18 mouse cellular contexts compared by ENCODE assay signal in the genomic region with DNA sequence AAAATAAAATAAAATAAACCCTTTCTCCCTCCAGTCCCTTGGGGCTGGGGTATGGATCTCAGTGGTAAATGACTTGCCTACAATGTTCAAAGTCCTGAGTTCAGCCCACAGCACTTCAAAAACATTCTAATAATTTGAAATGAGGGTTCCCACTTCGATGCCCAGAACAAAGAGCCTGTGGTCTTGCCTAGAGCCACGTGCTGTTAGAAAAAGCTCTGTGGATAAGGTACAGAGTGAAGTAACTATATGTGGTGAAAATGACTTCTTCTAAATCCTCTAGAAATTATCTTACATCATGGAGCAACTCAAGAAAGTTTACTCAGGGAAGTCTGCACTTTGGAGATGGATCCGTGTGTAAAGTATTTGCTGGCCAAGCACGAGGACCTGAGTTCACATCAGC. TPM values are rescaled to one million over a fixed set of nuclear protein-coding genes. Genes with fewer than 3 reads are reported as not detected.
DNase-seq lines count a peak whose midpoint lies in the region; ATAC-seq lines count a peak whose summit lies in the region.
"Had no signal": no experiment of that assay in that cellular context is flagged by ENCODE, and none has a peak within 500 bp of the region (broad histone marks: within the 10 kb centered on the region; RNA-seq: fewer than 3 reads in every experiment).

No protein-coding gene starts in this region.

- DNase-seq in liver, embryonic 11.5 days (ENCODE audit: low spot score) = no peak
- DNase-seq in liver (no peak), MEL-GATA-1-ER (ENCODE audit: extremely low read depth, low read depth) (peak; percentile 57)
- no peak for DNase-seq in right cerebral cortex, postnatal 36 days (ENCODE audit: low spot score in 2 of 2)
- DNase-seq: adrenal gland, postnatal 10 days; cerebellum, adult 2 months; cerebellum, postnatal 10 days; gastrocnemius, postnatal 10 days; heart, adult 2 months had no signal

- peak overlapping the region; percentile 87 for H3K27ac ChIP-seq in liver, embryonic 11.5 days (ENCODE audit: low read depth, low read length)
- H3K27ac ChIP-seq in liver, embryonic 15.5 days (replicated peaks) = peak overlapping the region; percentile 90
- no peak overlapping the region for H3K27ac ChIP-seq in intestine, embryonic 15.5 days
- H3K27ac ChIP-seq: embryonic facial prominence, embryonic 10.5 days; forebrain, embryonic 15.5 days; heart, adult 2 months had no signal

- H3K9ac ChIP-seq in liver, embryonic 11.5 days (ENCODE audit: low read depth, low read length) = no peak overlapping the region
- H3K9ac ChIP-seq in liver, embryonic 15.5 days = peak overlapping the region; percentile 37; the same call in 1 of the 2 replicates
- no peak overlapping the region for H3K9ac ChIP-seq in intestine, embryonic 15.5 days
- H3K9ac ChIP-seq: forebrain, embryonic 15.5 days; heart, embryonic 12.5 days had no signal

- 53% methylated on average over 4 of the region's 4 CpGs for WGBS in liver, embryonic 11.5 days
- WGBS in liver, embryonic 15.5 days (ENCODE audit: insufficient replicate concordance) = 29% methylated on average over 4 of the region's 4 CpGs
- 82% methylated on average over 4 of the region's 4 CpGs for WGBS in intestine, embryonic 15.5 days

- no peak; the same call in 1 of the 2 replicates for ATAC-seq in liver, embryonic 11.5 days (replicated peaks; ENCODE audit: low FRiP score)
- peak; percentile 12 for ATAC-seq in granulocyte monocyte progenitor cell, adult 5-6 weeks (replicated peaks; ENCODE audit: poor library complexity, severe bottlenecking)
- ATAC-seq in liver, embryonic 15.5 days (ENCODE audit: insufficient read depth) = no peak
- no peak for ATAC-seq in megakaryocyte, adult 5-6 weeks (ENCODE audit: poor library complexity, severe bottlenecking)
- ATAC-seq in intestine, embryonic 15.5 days = no peak
- ATAC-seq: forebrain, embryonic 15.5 days; hindbrain, embryonic 16.5 days had no signal

- H3K27me3 ChIP-seq in liver, embryonic 11.5 days (replicated peaks; ENCODE audit: control insufficient read depth, insufficient read depth, low read length) = no peaks in the 10 kb centered on the region
- no peaks in the 10 kb centered on the region for H3K27me3 ChIP-seq in liver, embryonic 15.5 days
- no peaks in the 10 kb centered on the region for H3K27me3 ChIP-seq in intestine, embryonic 15.5 days (replicated peaks)
- H3K27me3 ChIP-seq: CH12.LX; forebrain, embryonic 15.5 days; heart, embryonic 12.5 days had no signal

- H3K9me3 ChIP-seq in liver, embryonic 11.5 days (ENCODE audit: control insufficient read depth, low read length) = no peaks in the 10 kb centered on the region
- no peaks in the 10 kb centered on the region for H3K9me3 ChIP-seq in liver, embryonic 15.5 days (replicated peaks)
- H3K9me3 ChIP-seq in intestine, embryonic 15.5 days = no peaks in the 10 kb centered on the region
- H3K9me3 ChIP-seq: embryonic facial prominence, embryonic 10.5 days; forebrain, embryonic 15.5 days; heart, embryonic 12.5 days had no signal

- H3K4me3 ChIP-seq in liver, embryonic 11.5 days (ENCODE audit: low read depth, low read length) = no peak overlapping the region
- no peak overlapping the region for H3K4me3 ChIP-seq in liver, embryonic 15.5 days (replicated peaks)
- no peak overlapping the region for H3K4me3 ChIP-seq in intestine, embryonic 15.5 days (replicated peaks)
- H3K4me3 ChIP-seq: embryonic facial prominence, embryonic 10.5 days; forebrain, embryonic 15.5 days; heart, adult 2 months; heart, embryonic 12.5 days had no signal

- no peaks in the 10 kb centered on the region for H3K36me3 ChIP-seq in liver, embryonic 11.5 days (ENCODE audit: control insufficient read depth, insufficient read depth, low read length)
- H3K36me3 ChIP-seq in liver, embryonic 15.5 days (replicated peaks) = no peaks in the 10 kb centered on the region
- H3K36me3 ChIP-seq in intestine, embryonic 15.5 days = no peaks in the 10 kb centered on the region
- H3K36me3 ChIP-seq: embryonic facial prominence, embryonic 10.5 days; forebrain, embryonic 15.5 days; heart, embryonic 12.5 days had no signal

- H3K4me1 ChIP-seq in liver, embryonic 11.5 days (replicated peaks; ENCODE audit: control insufficient read depth, insufficient read depth, low read length) = peaks cover 41% of the 10 kb centered on the region
- peaks cover 65% of the 10 kb centered on the region for H3K4me1 ChIP-seq in liver, embryonic 15.5 days (replicated peaks)
- H3K4me1 ChIP-seq in intestine, embryonic 15.5 days (replicated peaks) = no peaks in the 10 kb centered on the region
- H3K4me1 ChIP-seq: forebrain, embryonic 15.5 days had no signal

- H3K4me2 ChIP-seq in liver, embryonic 11.5 days = peak overlapping the region; percentile 57
- peak overlapping the region; percentile 58 for H3K4me2 ChIP-seq in liver, embryonic 15.5 days
- no peak overlapping the region for H3K4me2 ChIP-seq in intestine, embryonic 15.5 days (replicated peaks)
- H3K4me2 ChIP-seq: forebrain, embryonic 15.5 days; heart, embryonic 12.5 days had no signal

RNA-seq across cellular contexts. Expression of a gene that starts 43.1 kb away (rescaled TPM):
- polyA plus RNA-seq in liver, embryonic 11.5 days (2014; fragmentation: Nextera tagmentation; extraction: Ambion mirVana) = 47.8 and 48.0 TPM in 2 replicates
- total RNA-seq in granulocyte monocyte progenitor cell, adult 5-6 weeks (2014; fragmentation: Nextera tagmentation) = 164 and 170 TPM in 2 replicates
- 230 and 235 TPM in 2 replicates for total RNA-seq in granulocyte monocyte progenitor cell, adult 5-6 weeks (2017)
- polyA plus RNA-seq in liver, embryonic 15.5 days (2015; fragmentation: Nextera tagmentation; extraction: Ambion mirVana) = 36.6 and 37.7 TPM in 2 replicates
- total RNA-seq in megakaryocyte, adult 5-6 weeks (2015) = 424 and 462 TPM in 2 replicates
- 408 and 436 TPM in 2 replicates for total RNA-seq in megakaryocyte, adult 5-6 weeks (2017)
- 41.0 and 47.9 TPM in 2 replicates for polyA plus RNA-seq in intestine, embryonic 15.5 days (2015; fragmentation: Nextera tagmentation; extraction: Ambion mirVana)
- total RNA-seq: CH12.LX had no signal
